Mouse (Mus musculus) brain, adult 2 months (tissue): ENCODE results near the gene Phospho2.
"Not testable (repeated sequence)": the region's sequence is repeated elsewhere in the genome, so short reads cannot be mapped to it uniquely, and the experiment has no call there.

Experiments used
- DNase-seq: peaks from one replicate; pipeline ENCODE4 v3.0.0; 2011; ENCODE audit warnings: low read depth, low spot score

Gene Phospho2

GRCm38 (mm10) chr2:69789429-69790069 lies at the start of gene Phospho2, which contains the start of gene Ccdc173:
Phospho2 (plus strand) TSS chr2:69789623.
Ccdc173 (minus strand) TSS chr2:69789575.
- DNase-seq: peak; percentile 99

GRCm38 (mm10) chr2:69745091-69745490 lies 44.3 kb upstream of the Phospho2 start:
- no peak for DNase-seq

DNA sequence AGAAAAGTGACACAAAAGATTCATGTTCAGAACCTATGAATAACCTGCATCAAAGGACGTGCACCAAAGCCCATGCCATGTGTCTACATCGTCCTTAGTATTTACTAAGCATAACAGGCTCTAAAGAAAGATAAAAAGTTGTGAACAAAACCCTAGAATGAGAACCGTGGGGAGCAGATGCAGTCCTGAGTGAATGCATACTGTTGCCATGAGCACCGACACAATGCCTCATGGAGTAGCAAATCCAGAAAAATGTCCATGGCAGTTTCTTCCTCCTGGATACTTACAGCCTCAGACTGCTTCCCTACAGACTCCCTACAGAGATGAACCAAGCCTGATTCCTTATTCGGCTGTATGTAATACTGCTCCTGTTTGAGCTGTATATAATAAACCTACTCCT lies 28.4 kb upstream of the Phospho2 start:
- DNase-seq: no peak

- DNase-seq: peak; percentile 9
Observed at GRCm38 (mm10) chr2:69763340-69763739, 26.1 kb upstream of the Phospho2 start.

GRCm38 (mm10) chr2:69764716-69765115 lies 24.7 kb upstream of the Phospho2 start:
- DNase-seq: no peak

DNA sequence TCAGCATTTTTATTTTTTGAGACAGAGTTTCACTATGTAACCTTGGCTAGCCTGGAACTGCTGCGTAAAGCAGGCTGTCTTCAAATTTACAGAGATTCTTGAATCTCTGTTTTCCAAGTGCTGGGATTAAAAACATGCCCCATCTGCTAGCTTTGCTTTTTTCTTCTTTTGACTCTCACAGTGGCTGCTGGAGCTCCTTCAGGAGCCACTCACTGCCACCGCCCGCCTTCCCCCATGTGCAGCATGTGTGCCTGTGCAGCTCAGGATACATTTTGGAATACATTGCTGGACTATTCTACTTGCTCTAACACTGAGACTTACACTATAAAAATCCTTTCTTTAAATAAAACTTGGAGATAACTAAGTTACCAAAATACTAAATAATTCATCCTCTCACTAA lies 16.1 kb upstream of the Phospho2 start:
- DNase-seq: peak; percentile 66

DNA sequence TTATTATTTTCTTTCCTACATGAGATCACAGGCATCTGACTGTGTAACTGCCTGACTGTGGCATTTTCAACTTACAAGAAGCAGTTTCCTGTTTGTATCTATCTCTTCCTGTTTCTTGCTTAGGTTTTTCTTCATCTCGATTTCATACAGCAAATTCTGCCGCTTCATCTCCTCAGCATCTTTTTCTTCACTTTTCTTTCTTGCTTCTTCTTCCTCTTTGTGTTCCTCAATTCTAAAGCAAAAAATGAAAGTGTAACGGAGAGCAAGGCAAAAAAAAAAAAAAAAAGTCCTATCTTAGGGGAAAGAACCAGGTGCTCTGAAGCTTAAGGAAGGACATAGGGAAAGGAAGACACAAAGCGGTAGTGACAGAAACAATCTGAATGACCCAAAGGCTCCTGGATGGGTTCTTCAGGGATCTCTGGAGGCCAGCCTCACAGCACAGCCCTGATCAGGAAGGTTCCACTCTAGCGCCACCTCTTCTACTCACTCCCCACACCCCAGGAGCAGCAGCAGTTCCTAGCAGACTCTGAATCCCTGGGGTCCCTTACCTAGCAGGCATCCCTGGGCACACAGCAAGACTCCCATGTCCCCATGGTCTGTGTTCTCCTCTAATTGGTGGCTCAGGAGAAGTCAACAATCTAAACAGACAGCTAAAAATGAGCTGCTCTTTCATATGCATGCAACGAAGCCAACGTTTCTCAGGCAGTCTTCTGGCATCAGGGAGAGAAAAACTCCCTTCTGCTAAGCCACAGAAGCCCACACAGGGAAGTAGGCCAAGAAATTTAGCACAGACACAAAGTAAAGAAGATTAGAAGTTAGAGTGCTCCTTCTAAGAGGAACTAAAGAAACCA lies 11.2 kb upstream of the Phospho2 start:
- peak; percentile 60 for DNase-seq

GRCm38 (mm10) chr2:69778836-69779177 lies 10.6 kb upstream of the Phospho2 start:
- DNase-seq: peak; percentile 46

DNA sequence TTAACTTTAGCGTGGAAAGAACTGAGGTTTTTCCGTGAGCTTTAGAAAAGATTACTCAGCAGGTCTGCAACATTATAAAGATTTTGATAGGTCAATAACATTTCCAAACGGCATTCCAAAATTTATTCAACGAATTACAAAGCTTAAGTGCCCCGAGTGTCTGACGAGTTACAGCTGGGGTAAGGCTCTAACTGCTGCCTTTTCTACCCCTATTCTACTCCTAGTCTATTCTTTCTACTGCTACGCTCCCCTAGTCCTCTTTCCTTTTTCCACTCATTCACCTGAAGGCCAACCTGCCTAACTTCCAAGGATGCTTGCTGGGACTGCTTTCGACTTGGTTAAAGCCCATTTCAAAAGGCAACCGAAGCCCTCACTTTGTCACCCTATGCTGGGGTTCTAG lies 449 bp upstream of the Phospho2 start:
- DNase-seq: no peak

DNA sequence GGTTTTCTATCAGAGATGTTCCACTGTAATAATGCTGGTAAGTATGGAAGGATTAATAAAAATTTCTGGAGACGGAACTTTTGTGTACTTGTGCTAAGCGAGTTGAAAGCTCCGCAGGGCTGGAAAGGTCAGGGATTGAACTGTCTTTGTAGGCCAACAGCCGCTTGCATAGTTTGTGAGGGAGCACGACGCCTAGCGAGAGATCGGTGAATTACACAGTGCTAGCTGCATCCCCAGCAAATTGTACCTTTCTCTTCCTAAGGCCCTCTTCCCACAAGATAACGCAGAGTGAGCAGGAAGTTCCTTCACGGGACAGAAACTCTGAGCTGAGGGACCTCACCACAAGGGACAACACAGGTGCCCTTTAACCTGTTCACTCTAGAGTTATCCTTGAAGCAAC lies 862 bp downstream of the Phospho2 start:
- peak; percentile 95 for DNase-seq

- no peak for DNase-seq
Observed at GRCm38 (mm10) chr2:69790722-69791121, 1.3 kb downstream of the Phospho2 start.

GRCm38 (mm10) chr2:69802911-69803312 lies 13.5 kb downstream of the Phospho2 start:
- peak; percentile 35 for DNase-seq

DNA sequence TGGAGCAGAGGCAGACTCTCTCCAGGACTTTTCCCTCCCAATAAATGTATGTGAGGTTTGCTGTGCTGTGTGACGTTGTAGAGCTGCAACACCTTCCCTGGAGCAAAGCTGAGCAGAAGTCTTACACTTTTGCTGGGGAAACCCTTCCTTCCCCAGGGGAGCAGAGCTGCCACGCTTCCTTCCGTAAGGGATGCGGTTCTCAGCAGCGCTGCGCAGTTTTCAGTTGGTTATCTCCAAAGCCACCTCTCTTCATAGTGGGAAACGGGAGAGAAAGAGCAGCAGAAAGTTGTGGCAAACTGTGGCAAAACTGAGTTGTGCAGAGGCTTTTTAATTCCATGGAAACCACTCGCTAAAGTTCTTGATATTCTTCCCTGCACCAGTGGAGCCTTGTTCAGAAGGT lies 14.3 kb downstream of the Phospho2 start:
- no peak for DNase-seq

DNA sequence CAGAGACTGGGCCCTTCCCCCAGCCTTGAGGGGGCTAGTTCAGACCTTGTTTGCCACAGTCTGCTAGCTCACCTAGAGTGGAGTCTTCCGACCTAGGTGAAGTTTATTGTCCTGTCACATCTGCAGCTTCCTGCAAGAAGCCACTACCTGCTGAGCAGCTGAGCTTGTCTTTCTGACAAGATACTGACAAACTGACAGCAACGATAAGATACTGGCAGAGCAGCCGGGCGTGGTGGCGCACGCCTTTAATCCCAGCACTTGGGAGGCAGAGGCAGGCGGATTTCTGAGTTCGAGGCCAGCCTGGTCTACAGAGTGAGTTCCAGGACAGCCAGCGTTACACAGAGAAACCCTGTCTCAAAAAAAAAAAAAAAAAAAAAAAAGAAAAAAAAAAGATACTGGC lies 15.2 kb downstream of the Phospho2 start:
- DNase-seq: not testable (repeated sequence)

DNA sequence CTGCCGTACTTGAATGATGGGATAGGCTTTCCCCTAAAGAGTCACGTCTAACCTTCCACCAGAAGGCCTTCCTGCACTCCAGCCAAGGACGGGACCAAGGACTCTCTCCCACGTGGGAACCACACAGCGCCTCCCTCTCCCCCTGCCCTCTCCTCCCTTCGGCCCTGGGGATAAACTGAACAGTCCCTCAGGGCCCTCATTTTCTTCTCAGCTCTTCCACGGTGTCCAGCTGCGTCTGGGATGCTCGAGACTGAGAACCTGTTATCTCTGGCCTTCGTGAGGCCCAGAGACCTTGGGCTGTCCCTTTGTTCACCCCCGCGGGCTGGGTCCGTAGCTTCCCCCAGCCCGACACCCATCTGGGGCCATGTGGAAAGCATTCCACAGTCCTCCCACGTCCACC lies 20.7 kb downstream of the Phospho2 start:
- no peak for DNase-seq

- not testable (repeated sequence) for DNase-seq
Observed at GRCm38 (mm10) chr2:69811349-69811748, 21.9 kb downstream of the Phospho2 start.

GRCm38 (mm10) chr2:69816575-69816974 lies 27.2 kb downstream of the Phospho2 start:
- DNase-seq: peak; percentile 29

GRCm38 (mm10) chr2:69818350-69819085 lies 29.1 kb downstream of the Phospho2 start:
- no peak for DNase-seq

DNA sequence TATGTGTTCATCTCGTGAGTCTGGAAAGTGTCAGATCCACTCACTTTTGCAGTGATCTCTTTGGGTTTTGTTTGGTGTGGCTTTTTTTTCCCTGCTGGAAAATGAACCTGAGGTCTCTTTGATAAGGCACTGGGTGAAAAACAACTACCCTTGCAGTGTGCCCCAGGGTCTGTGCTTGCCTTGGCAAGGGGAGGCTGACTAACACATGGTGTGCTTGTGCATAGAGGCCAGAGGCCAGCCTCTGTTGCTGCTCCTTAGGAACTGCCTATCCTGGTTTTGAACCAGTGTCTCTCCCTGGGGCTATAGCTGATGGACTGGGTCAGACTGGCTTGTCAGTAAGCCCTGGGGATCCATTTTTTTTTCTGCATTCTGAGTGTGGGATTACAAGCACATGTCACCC lies 30.8 kb downstream of the Phospho2 start:
- no peak for DNase-seq

- no peak for DNase-seq
Observed at GRCm38 (mm10) chr2:69821711-69822110, 32.3 kb downstream of the Phospho2 start, which contains the start of gene Klhl23. Klhl23 (plus strand) TSS chr2:69821944.

- DNase-seq: peak; percentile 80
Observed at GRCm38 (mm10) chr2:69822361-69823128, 33.1 kb downstream of the Phospho2 start.
